Comparison of ENCODE assay signal across 23 mouse cellular contexts in the genomic region with DNA sequence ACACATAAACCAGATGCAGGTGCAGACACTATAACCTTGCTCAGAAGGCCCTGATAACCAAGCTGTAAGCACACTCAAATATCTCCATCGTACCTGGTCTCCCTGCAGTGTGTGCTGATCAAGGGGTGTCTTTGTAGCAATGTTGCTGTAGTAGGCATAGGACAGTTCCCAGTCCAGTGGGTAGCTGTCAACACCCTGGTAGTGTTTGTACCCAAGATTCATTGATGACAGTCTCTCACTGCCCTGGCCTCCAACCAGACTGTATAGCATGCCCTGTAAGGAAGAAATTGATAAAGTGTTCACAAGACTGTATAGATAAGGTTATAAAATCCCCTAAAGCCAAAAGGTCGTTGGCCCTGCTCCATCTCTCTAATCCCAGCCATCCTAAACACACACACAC. TPM values are rescaled to one million over a fixed set of nuclear protein-coding genes. Genes with fewer than 3 reads are reported as not detected.
DNase-seq lines count a peak whose midpoint lies in the region; ATAC-seq and TF ChIP-seq lines count a peak whose summit lies in the region.
"Had no signal": no experiment of that assay in that cellular context is flagged by ENCODE, and none has a peak within 500 bp of the region (broad histone marks: within the 10 kb centered on the region; RNA-seq: fewer than 3 reads in every experiment).

No protein-coding gene starts in this region.

- no peaks in the 10 kb centered on the region for H3K36me3 ChIP-seq in forebrain, postnatal 0 days (ENCODE audit: insufficient read depth)
- no peaks in the 10 kb centered on the region for H3K36me3 ChIP-seq in forebrain, embryonic 13.5 days (ENCODE audit: poor library complexity, severe bottlenecking)
- H3K36me3 ChIP-seq in heart, embryonic 14.5 days (ENCODE audit: control insufficient read depth, insufficient read depth, low read length) = no peaks in the 10 kb centered on the region
- H3K36me3 ChIP-seq: embryonic facial prominence, embryonic 13.5 days; forebrain, embryonic 10.5 days; hindbrain, embryonic 13.5 days; limb, embryonic 13.5 days; lung, embryonic 15.5 days had no signal

- H3K4me3 ChIP-seq in forebrain, postnatal 0 days (ENCODE audit: low read depth, low read length) = no peak overlapping the region
- H3K4me3 ChIP-seq in forebrain, embryonic 13.5 days = no peak overlapping the region
- H3K4me3 ChIP-seq in heart, embryonic 14.5 days (ENCODE audit: control insufficient read depth in 1 of 2, insufficient read depth in 1 of 2, low read depth in 1 of 2, low read length in 2 of 2) = no peak overlapping the region
- H3K4me3 ChIP-seq in left cerebral cortex, adult 2 months = no peak overlapping the region
- H3K4me3 ChIP-seq: embryonic facial prominence, embryonic 13.5 days; forebrain, embryonic 10.5 days; gastrocnemius, adult 2 months; hindbrain, embryonic 13.5 days; limb, embryonic 13.5 days; lung, embryonic 15.5 days had no signal

- 81% methylated on average over 2 of the region's 2 CpGs for WGBS in forebrain, postnatal 0 days
- 90% methylated on average over 2 of the region's 2 CpGs for WGBS in forebrain, embryonic 13.5 days
- WGBS in heart, embryonic 14.5 days = 16% methylated on average over 2 of the region's 2 CpGs

- H3K4me1 ChIP-seq in forebrain, postnatal 0 days (ENCODE audit: insufficient read depth) = 0 out of 2 replicates have a peak, but pooled peaks cover 23% of the 10 kb centered on the region
- peaks cover 57% of the 10 kb centered on the region for H3K4me1 ChIP-seq in forebrain, embryonic 13.5 days
- H3K4me1 ChIP-seq in heart, embryonic 14.5 days (ENCODE audit: control insufficient read depth in 2 of 2, insufficient read depth in 2 of 2, low read length in 2 of 2) = peaks cover 12 to 20% of the 10 kb centered on the region in 2 experiments
- H3K4me1 ChIP-seq: hindbrain, embryonic 13.5 days; lung, embryonic 15.5 days had no signal

- H3K9me3 ChIP-seq in forebrain, postnatal 0 days (ENCODE audit: low read length) = no peaks in the 10 kb centered on the region
- H3K9me3 ChIP-seq in forebrain, embryonic 13.5 days (replicated peaks) = no peaks in the 10 kb centered on the region
- no peaks in the 10 kb centered on the region for H3K9me3 ChIP-seq in heart, embryonic 14.5 days (ENCODE audit: control insufficient read depth, low read length)
- H3K9me3 ChIP-seq: embryonic facial prominence, embryonic 13.5 days; forebrain, embryonic 10.5 days; hindbrain, embryonic 13.5 days; limb, embryonic 13.5 days; lung, embryonic 15.5 days had no signal

- H3K9ac ChIP-seq in forebrain, postnatal 0 days = no peak overlapping the region
- H3K9ac ChIP-seq in forebrain, embryonic 13.5 days = no peak overlapping the region
- no peak overlapping the region for H3K9ac ChIP-seq in heart, embryonic 14.5 days (ENCODE audit: low read length)
- H3K9ac ChIP-seq: embryonic facial prominence, embryonic 13.5 days; hindbrain, embryonic 13.5 days; limb, embryonic 13.5 days; lung, embryonic 15.5 days had no signal

- intact Hi-C loops in heart, postnatal 10 days (cut with DNase I) = no loop called here
- intact Hi-C loops in left cerebral cortex, adult 2 months (cut with DNase I) = no loop called here
- intact Hi-C loops in left cerebral cortex, postnatal 10 days (cut with DNase I) = no loop called here

- 0 out of 2 replicates have a peak overlapping the region, but pooled peaks have one; percentile 29 for H3K27ac ChIP-seq in forebrain, postnatal 0 days (ENCODE audit: low read depth, low read length)
- no peak overlapping the region; the same call in 1 of the 2 replicates for H3K27ac ChIP-seq in forebrain, embryonic 13.5 days
- H3K27ac ChIP-seq in heart, embryonic 14.5 days (replicated peaks in 1 of 2; ENCODE audit: control insufficient read depth in 1 of 2, insufficient read depth in 1 of 2, low read depth in 2 of 2, low read length in 2 of 2) = no peak overlapping the region
- H3K27ac ChIP-seq in left cerebral cortex, adult 2 months = peak overlapping the region; percentile 63
- H3K27ac ChIP-seq: embryonic facial prominence, embryonic 13.5 days; forebrain, embryonic 10.5 days; gastrocnemius, adult 2 months; hindbrain, embryonic 13.5 days; limb, embryonic 13.5 days; lung, embryonic 15.5 days had no signal

- TF ChIP-seq CTCF in forebrain, postnatal 0 days (IDR thresholded peaks at IDR 0.05; ENCODE audit: low read depth) = no peak
- no peak for TF ChIP-seq CTCF in left cerebral cortex, adult 2 months (IDR thresholded peaks at IDR 0.05)

- no peaks in the 10 kb centered on the region; the same call in 1 of the 2 replicates for H3K27me3 ChIP-seq in forebrain, postnatal 0 days (ENCODE audit: insufficient read depth, low read length)
- peaks cover 8% of the 10 kb centered on the region; the same call in 1 of the 2 replicates for H3K27me3 ChIP-seq in forebrain, embryonic 13.5 days
- no peaks in the 10 kb centered on the region; the same call in 1 of the 2 replicates for H3K27me3 ChIP-seq in heart, embryonic 14.5 days (ENCODE audit: control insufficient read depth, insufficient read depth, low read length)
- H3K27me3 ChIP-seq: embryonic facial prominence, embryonic 13.5 days; hindbrain, embryonic 13.5 days; limb, embryonic 13.5 days; lung, embryonic 15.5 days had no signal

- no peak for ATAC-seq in forebrain, postnatal 0 days
- ATAC-seq in forebrain, embryonic 13.5 days = no peak
- ATAC-seq in heart, embryonic 14.5 days (ENCODE audit: insufficient number of reproducible peaks, insufficient read depth, low FRiP score, low read depth) = peak; percentile 72; the same call in 1 of the 2 replicates
- ATAC-seq: intestine, postnatal 0 days; midbrain, embryonic 16.5 days had no signal

- DNase-seq in forebrain, postnatal 0 days = no peak
- no peak for DNase-seq in heart, postnatal 10 days
- DNase-seq in left cerebral cortex, adult 2 months (ENCODE audit: extremely low spot score in 1 of 2, low spot score in 2 of 2) = no peak
- no peak for DNase-seq in left cerebral cortex, postnatal 10 days (ENCODE audit: extremely low spot score in 1 of 2, low spot score in 2 of 2)
- DNase-seq in cerebellum, postnatal 4 days (ENCODE audit: low spot score in 2 of 2) = no peak
- DNase-seq: adrenal gland, postnatal 25 days; gastrocnemius, adult 2 months; gastrocnemius, postnatal 36 days; kidney, adult 9 months; kidney, postnatal 10 days had no signal

- no peak overlapping the region for H3K4me2 ChIP-seq in forebrain, postnatal 0 days (ENCODE audit: low read depth)
- H3K4me2 ChIP-seq in forebrain, embryonic 13.5 days = no peak overlapping the region
- H3K4me2 ChIP-seq in heart, embryonic 14.5 days (ENCODE audit: low read length) = no peak overlapping the region
- H3K4me2 ChIP-seq: embryonic facial prominence, embryonic 13.5 days; hindbrain, embryonic 13.5 days; limb, embryonic 13.5 days; liver, embryonic 11.5 days; lung, embryonic 15.5 days; midbrain, embryonic 11.5 days had no signal

RNA-seq across cellular contexts. Expression of gene Sel1l3, which starts 59.6 kb away (rescaled TPM):
- 28.7 and 28.8 TPM in 2 replicates for total RNA-seq in forebrain, postnatal 0 days (2014; rRNA removed)
- polyA plus RNA-seq in forebrain, postnatal 0 days (2015; fragmentation: Nextera tagmentation; extraction: Ambion mirVana) = 5.7 and 6.2 TPM in 2 replicates
- 7.0 and 8.5 TPM in 2 replicates for polyA plus RNA-seq in forebrain, embryonic 13.5 days (2015; fragmentation: Nextera tagmentation; extraction: Ambion mirVana)
- 1.5 and 1.7 TPM in 2 replicates for polyA plus RNA-seq in heart, embryonic 14.5 days (2014; fragmentation: Nextera tagmentation; extraction: Ambion mirVana)
- total RNA-seq in heart, postnatal 10 days (2021) = under 1 TPM; 0.55 to 0.57 TPM
- 10 to 100 TPM; 66.6 to 70.5 TPM for total RNA-seq in left cerebral cortex, adult 2 months (2021)
- 10 to 100 TPM; 67.3 to 76.5 TPM for total RNA-seq in left cerebral cortex, postnatal 10 days (2021)
- total RNA-seq: common myeloid progenitor, adult 5-6 weeks; megakaryocyte progenitor cell, adult 5-6 weeks had no signal

Comparison
In these comparisons a context has a peak if more than half of its experiments do, and no peak if none do; other contexts are left out.
1. H3K27ac ChIP-seq: peak in forebrain, postnatal 0 days (single experiment) and left cerebral cortex, adult 2 months (single experiment); none in forebrain, embryonic 13.5 days (single experiment) and heart, embryonic 14.5 days (0 of 2).
2. RNA of gene Sel1l3, which starts 59.6 kb away (total RNA-seq): 67.3 to 76.5 TPM in left cerebral cortex, postnatal 10 days, 66.6 to 70.5 TPM in left cerebral cortex, adult 2 months and 28.7 to 28.8 TPM in forebrain, postnatal 0 days; 0.55 to 0.57 TPM in heart, postnatal 10 days; every median in the first group is over 10 times any median in the second.